Mouse (Mus musculus): ENCODE data around the gene Zfp81.
"Not testable (repeated sequence)": the region's sequence is repeated elsewhere in the genome, so short reads cannot be mapped to it uniquely, and the experiment has no call there.

The Zfp81 gene

GRCm38 (mm10) chr17:33358411-33359384 lies at the start of gene Zfp81:
Zfp81 (minus strand) TSS chr17:33358878.
- DNase-seq = peak; percentile 88

- peak; percentile 90 for DNase-seq
Observed at GRCm38 (mm10) chr17:33394182-33395034, 35.7 kb upstream of the Zfp81 start, which contains the start of gene Zfp101. Zfp101 (minus strand) TSS chr17:33394641.

- DNase-seq = no peak
Observed at GRCm38 (mm10) chr17:33392271-33392670, 33.6 kb upstream of the Zfp81 start.

- no peak for DNase-seq
Observed at GRCm38 (mm10) chr17:33385705-33386104, 27.0 kb upstream of the Zfp81 start.

- peak; percentile 35 for DNase-seq
Observed at GRCm38 (mm10) chr17:33372795-33373194, 14.1 kb upstream of the Zfp81 start.

- no peak for DNase-seq
Observed at GRCm38 (mm10) chr17:33352981-33353380, 5.7 kb downstream of the Zfp81 start.

GRCm38 (mm10) chr17:33289876-33290149 lies 68.9 kb downstream of the Zfp81 start:
- DNase-seq = not testable (repeated sequence)

- DNase-seq = not testable (repeated sequence)
Observed at GRCm38 (mm10) chr17:33289039-33289875, 69.4 kb downstream of the Zfp81 start, which contains the start of gene Zfp955b. Zfp955b (plus strand) TSS chr17:33289544.
